Mouse (Mus musculus) cerebellum, adult 2 months (tissue): ENCODE results near the gene Arpc1b.

Experiments
- CTCF ChIP-seq: fragments of 200-500 bp; IDR thresholded peaks from 2 replicates; pipeline ENCODE4 v1.5.1; 2011; ENCODE audit warnings: low read depth, mild to moderate bottlenecking, control low read depth, low read length, moderate library complexity, borderline replicate concordance; ENCODE audit not compliant: insufficient read depth
- POLR2A ChIP-seq: fragments of 200-500 bp; IDR thresholded peaks from 2 replicates; pipeline ENCODE4 v1.6.1; 2011; ENCODE audit warnings: low read length, control low read depth, borderline replicate concordance; ENCODE audit not compliant: insufficient read depth

- no peak for TF ChIP-seq CTCF
- no peak for TF ChIP-seq POLR2A
Measured at GRCm38 (mm10) chr5:145138836-145139235, 24.8 kb downstream of the Arpc1b start.
